Mouse (Mus musculus): ENCODE results near the gene Ube2j1.
A peak's percentile ranks its signal among the peaks of the same experiment; 100 is the strongest.
"Not testable (repeated sequence)": the region's sequence is repeated elsewhere in the genome, so short reads cannot be mapped to it uniquely, and the experiment has no call there.

Gene Ube2j1

GRCm38 (mm10) chr4:33031195-33031960, at the start of gene Ube2j1:
Gene Ube2j1, plus strand, starts transcription at chr4:33031416.
- DNase-seq (ENCODE audit: low read depth): peak; percentile 63

- DNase-seq (ENCODE audit: low read depth): no peak
These were observed 49.6 kb upstream of the Ube2j1 start for GRCm38 (mm10) chr4:32981617-32982016.

GRCm38 (mm10) chr4:32982041-32982715, 49.0 kb upstream of the Ube2j1 start:
- DNase-seq (ENCODE audit: low read depth): no peak

GRCm38 (mm10) chr4:32982716-32983175, 48.5 kb upstream of the Ube2j1 start, which contains the start of gene Rragd:
Gene Rragd, plus strand, starts transcription at chr4:32983037.
- no peak for DNase-seq (ENCODE audit: low read depth)

- DNase-seq (ENCODE audit: low read depth): no peak
These were observed 47.8 kb upstream of the Ube2j1 start for GRCm38 (mm10) chr4:32983176-32984155.

- DNase-seq (ENCODE audit: low read depth): no peak
These were observed 47.0 kb upstream of the Ube2j1 start for GRCm38 (mm10) chr4:32984242-32984641.

DNA sequence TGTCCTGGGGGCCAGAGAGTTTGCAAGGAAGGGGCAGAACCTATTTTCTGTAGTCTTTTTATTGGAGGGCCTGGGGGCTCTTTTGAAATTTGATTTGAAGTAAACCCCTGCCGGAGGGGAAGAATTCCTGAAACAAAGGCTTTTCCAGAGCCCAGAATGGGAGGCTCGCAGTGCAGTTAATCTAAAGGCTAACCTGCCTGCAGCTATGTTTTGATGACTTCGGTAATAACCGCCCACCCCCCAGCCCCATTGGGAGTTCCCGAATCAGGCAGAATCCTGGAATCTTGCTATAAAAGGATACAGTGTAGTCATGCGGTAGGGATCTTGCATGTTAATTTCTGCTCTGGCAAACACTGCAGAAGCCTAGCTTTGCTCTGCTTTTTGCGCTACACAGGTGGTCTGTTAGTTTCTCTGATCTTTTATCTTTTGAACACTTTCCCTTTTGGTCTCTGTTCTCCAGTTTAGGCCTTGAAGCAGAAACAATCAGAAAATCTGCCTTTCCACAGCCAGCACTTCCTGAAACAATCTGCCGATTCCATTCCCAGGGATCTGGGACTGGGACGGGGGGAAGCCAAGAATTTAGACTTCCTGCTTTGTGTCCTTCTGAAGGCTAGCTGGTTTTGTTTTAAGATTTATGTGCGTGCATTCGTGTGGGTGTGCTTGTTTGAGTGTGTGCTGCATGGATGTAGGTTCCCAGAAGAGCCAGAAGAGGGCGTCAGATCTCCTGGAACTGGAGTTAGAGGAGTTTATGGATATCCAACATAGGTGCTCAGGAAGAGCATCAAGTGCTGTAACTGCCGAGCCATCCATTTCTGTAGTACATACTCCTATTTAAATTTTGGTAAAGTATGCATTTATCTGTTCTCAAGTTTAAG, 46.2 kb upstream of the Ube2j1 start:
- no peak for DNase-seq (ENCODE audit: low read depth)

DNA sequence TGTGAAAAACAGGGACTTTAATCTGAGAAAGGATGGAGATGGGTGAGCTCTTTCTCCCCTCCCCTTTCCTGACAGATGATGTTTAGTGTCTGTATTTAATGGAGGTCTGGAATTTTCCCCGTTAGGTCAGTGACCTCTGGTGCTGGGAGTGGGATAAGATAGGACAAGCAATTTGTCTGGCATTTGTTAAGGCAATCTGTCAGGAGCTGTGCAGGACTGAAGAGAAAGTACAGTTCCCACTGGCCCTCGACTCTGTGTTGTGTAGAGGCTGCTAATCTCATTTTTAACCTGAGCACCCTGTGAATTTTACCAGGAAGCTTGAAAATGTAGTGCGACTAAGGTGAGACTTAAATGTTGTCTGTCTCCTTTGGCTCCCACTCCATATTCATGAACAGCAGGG, 45.5 kb upstream of the Ube2j1 start:
- no peak for DNase-seq (ENCODE audit: low read depth)

DNA sequence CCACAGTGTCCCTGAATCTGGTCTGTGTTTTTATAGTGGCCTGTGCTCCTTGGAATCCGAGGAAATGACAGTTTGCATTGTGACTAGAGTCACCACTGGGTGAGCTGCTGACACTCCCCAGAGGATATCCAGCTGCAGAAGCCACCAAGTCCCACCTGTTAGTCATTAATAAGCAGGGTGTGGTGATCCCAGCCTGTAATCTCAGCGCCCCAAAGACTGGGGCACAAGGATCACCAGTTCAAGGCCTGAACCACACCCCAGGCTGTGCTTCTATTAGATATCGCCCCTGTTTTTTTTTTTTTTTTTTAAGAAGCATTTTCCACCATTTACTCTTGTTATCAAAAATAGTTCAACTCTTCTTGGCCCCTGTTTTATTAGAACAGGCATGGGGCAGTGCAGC, 44.2 kb upstream of the Ube2j1 start:
- DNase-seq (ENCODE audit: low read depth): peak; percentile 72

- DNase-seq (ENCODE audit: low read depth): no peak
These were observed 41.9 kb upstream of the Ube2j1 start for GRCm38 (mm10) chr4:32989346-32989745.

DNA sequence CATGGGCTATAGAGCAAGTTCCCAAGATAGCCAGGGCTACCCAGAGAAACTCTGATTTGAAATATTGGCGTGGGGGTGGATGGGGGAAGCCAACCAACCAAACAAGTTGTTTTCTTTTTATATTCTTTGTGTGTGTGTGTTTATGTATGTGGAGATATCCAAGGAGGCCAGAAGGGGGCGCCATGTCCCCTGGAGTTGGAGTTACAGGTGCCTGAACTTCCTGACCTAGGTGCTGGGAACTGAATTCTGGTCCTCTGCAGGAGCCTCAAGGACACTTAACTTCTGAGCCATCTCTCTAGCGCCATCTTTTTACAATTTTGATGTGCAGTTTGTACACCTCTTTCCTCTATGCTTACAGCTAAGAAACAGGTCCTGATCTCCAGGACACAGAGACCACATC, 37.0 kb upstream of the Ube2j1 start:
- no peak for DNase-seq (ENCODE audit: low read depth)

GRCm38 (mm10) chr4:32996083-32996482, 35.1 kb upstream of the Ube2j1 start:
- no peak for DNase-seq (ENCODE audit: low read depth)

GRCm38 (mm10) chr4:32997571-32997970, 33.6 kb upstream of the Ube2j1 start:
- DNase-seq (ENCODE audit: low read depth): no peak

- DNase-seq (ENCODE audit: low read depth): no peak
These were observed 32.2 kb upstream of the Ube2j1 start for GRCm38 (mm10) chr4:32998996-32999395.

GRCm38 (mm10) chr4:33002081-33002480, 29.1 kb upstream of the Ube2j1 start:
- DNase-seq (ENCODE audit: low read depth): no peak

GRCm38 (mm10) chr4:33005595-33006470, 25.4 kb upstream of the Ube2j1 start:
- DNase-seq (ENCODE audit: low read depth): not testable (repeated sequence)

- DNase-seq (ENCODE audit: low read depth): no peak
These were observed 24.4 kb upstream of the Ube2j1 start for GRCm38 (mm10) chr4:33006844-33007243.

GRCm38 (mm10) chr4:33007443-33008217, 23.6 kb upstream of the Ube2j1 start:
- no peak for DNase-seq (ENCODE audit: low read depth)

- no peak for DNase-seq (ENCODE audit: low read depth)
These were observed 21.1 kb upstream of the Ube2j1 start for GRCm38 (mm10) chr4:33010078-33010477.
